Mouse (Mus musculus) bone marrow, adult 2 months (tissue): Measurements from ENCODE around the gene Fam117b.

Experiments
- CTCF ChIP-seq: fragments of 200-500 bp; IDR thresholded peaks from 2 replicates; pipeline ENCODE4 v1.5.1; 2011; ENCODE audit warnings: low read length, control low read depth; ENCODE audit not compliant: control insufficient read depth, insufficient read depth
- POLR2A ChIP-seq: fragments of 200-500 bp; IDR thresholded peaks from 2 replicates; pipeline ENCODE4 v1.6.1; 2011; ENCODE audit warnings: low read depth, mild to moderate bottlenecking, control low read depth, low read length, borderline replicate concordance; ENCODE audit not compliant: control insufficient read depth

DNA sequence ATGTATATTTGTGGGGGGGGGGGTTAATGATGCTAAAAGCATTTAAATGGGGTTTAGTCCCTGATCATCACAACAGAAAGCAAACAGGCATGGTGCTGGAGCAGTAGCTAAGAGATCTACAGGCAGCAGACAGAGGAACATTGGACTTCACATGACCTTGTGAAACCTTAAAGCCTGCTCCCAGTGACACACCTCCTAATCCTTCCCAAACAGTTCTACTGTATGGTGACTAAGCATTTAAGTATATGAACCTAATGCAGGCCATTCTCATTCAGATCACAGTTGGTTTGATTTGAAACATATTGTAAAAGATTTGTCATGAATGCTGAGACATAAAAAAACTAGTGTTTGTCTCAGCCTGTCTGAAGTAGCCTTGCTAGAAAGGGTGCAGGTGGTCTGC, 73.8 kb downstream of the Fam117b start:
- TF ChIP-seq CTCF: no peak
- TF ChIP-seq POLR2A: no peak
